Mouse (Mus musculus) lung, embryonic 14.5 days (tissue): ENCODE measurements around the gene Pbx4. TPM values are rescaled to one million over a fixed set of nuclear protein-coding genes. Genes with fewer than 3 reads are reported as not detected.
A peak's percentile ranks its signal among the peaks of the same experiment; 100 is the strongest.

Source experiments
- ATAC-seq: fragments of 200-750 bp; cut with Nextera tagmentation; 2 replicates; pipeline ENCODE4 v1.8.0; 2017; ENCODE audit warnings: mild to moderate bottlenecking, moderate TSS enrichment, moderate library complexity; ENCODE audit not compliant: insufficient read depth
- DNase-seq: peaks from one replicate; pipeline ENCODE4 v3.0.0-alpha.2; 2015
- H3K27ac ChIP-seq: fragments of 300-500 bp; sonication (generic); 2 replicates; pipeline ENCODE4 v1.5.1; 2014; ENCODE audit warnings: low read depth, mild to moderate bottlenecking, moderate library complexity
- H3K27me3 ChIP-seq: fragments of 300-500 bp; sonication (generic); 2 replicates; pipeline ENCODE4 v1.6.1; 2014; ENCODE audit warnings: low read length, control low read depth; ENCODE audit not compliant: insufficient read depth
- H3K36me3 ChIP-seq: fragments of 300-500 bp; sonication (generic); 2 replicates; pipeline ENCODE4 v1.6.1; 2014; ENCODE audit warnings: control low read depth; ENCODE audit not compliant: insufficient read depth
- H3K4me1 ChIP-seq: fragments of 300-500 bp; sonication (generic); 2 replicates; pipeline ENCODE4 v1.6.1; 2014; ENCODE audit warnings: antibody characterized with exemption, control low read depth; ENCODE audit not compliant: insufficient read depth
- H3K4me2 ChIP-seq: fragments of 300-500 bp; sonication (generic); 2 replicates; pipeline ENCODE4 v1.6.1; 2014; ENCODE audit warnings: mild to moderate bottlenecking
- H3K4me3 ChIP-seq: fragments of 300-500 bp; sonication (generic); 2 replicates; pipeline ENCODE4 v1.5.1; 2014; ENCODE audit warnings: low read depth, low read length
- H3K9ac ChIP-seq: fragments of 300-500 bp; sonication (generic); 2 replicates; pipeline ENCODE4 v1.6.1; 2014
- H3K9me3 ChIP-seq: fragments of 300-500 bp; sonication (generic); 2 replicates; pipeline ENCODE4 v1.6.1; 2016; ENCODE audit warnings: low read depth, low read length, control low read depth
- CTCF ChIP-seq: IDR thresholded peaks from 2 replicates; pipeline ENCODE4 v1.5.1; 2016; ENCODE audit warnings: antibody characterized with exemption, low read depth
- WGBS: fragments of 180-500 bp; shearing (Covaris S2); extraction: QIAGEN DNeasy Blood & Tissue Kit; methylation state at CpG from one replicate; pipeline ENCODE4 v1.1.7; 2014; 5-methylcytosine and 5-hydroxymethylcytosine counted together
- polyA plus RNA-seq: library from polyadenylated mRNA; unstranded; fragments of >200 nt; fragmentation: Nextera tagmentation; extraction: Ambion mirVana; gene quantifications from 2 replicates; pipeline ENCODE4 v1.2.1, GENCODE M21; 2014

Gene Pbx4
- polyA plus RNA-seq, 1 experiment from 2014 or later = 7.1 TPM

GRCm38 (mm10) chr8:69860807-69861206, 28.5 kb downstream of the Pbx4 start:
- H3K4me3 ChIP-seq = no peak overlapping the region
- DNase-seq (no peak), ATAC-seq (no peak)
- WGBS = 49% methylated on average over 4 of the region's 4 CpGs
- no peaks in the 10 kb centered on the region for H3K36me3 ChIP-seq
- H3K9me3 ChIP-seq = no peaks in the 10 kb centered on the region
- H3K27ac ChIP-seq = no peak overlapping the region
- TF ChIP-seq CTCF = peak; percentile 43
- no peak overlapping the region for H3K4me2 ChIP-seq
- H3K4me1 ChIP-seq = no peaks in the 10 kb centered on the region
- H3K27me3 ChIP-seq = no peaks in the 10 kb centered on the region
- no peak overlapping the region for H3K9ac ChIP-seq

- Histone ChIP-seq H3K9ac (no peak overlapping the region), H3K9me3 (no peaks in the 10 kb centered on the region), H3K4me1 (no peaks in the 10 kb centered on the region), H3K27ac (no peak overlapping the region), H3K36me3 (no peaks in the 10 kb centered on the region), H3K27me3 (no peaks in the 10 kb centered on the region), H3K4me2 (no peak overlapping the region), H3K4me3 (no peak overlapping the region)
- TF ChIP-seq CTCF = no peak
- DNase-seq (no peak), ATAC-seq (no peak)
- WGBS = 67% methylated on average over 2 of the region's 2 CpGs
Observed at GRCm38 (mm10) chr8:69861251-69861650, 29.0 kb downstream of the Pbx4 start.

DNA sequence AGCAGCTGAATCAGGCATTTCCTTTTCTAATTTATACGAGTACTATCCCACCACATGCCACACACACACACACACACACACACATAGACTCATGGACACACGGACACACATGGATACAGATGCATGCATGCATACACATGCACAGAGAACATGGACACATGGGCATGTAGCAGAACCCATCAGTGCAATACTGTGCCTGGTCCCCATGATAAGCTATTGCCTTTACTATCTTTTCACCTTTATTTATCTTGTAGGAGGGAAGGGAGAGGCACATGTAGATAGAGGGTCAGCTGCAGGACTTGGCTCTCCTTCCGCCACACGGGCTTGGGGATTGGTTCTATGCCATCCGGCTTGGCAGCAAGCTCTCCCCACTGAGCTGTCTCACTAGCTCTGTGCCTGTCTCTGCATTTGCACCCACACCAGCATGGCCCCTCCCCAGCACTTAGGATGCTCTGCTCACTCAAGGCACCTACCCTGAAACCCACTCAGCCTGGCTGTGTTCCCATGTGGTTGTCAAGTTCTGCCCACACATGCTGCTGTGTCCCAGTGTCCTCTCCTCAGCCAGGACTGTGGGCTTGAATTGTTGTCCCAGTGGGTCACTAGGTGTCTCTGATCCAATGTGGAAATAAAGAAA, 31.2 kb downstream of the Pbx4 start:
- H3K9ac ChIP-seq = no peak overlapping the region
- 78% methylated on average over 5 of the region's 5 CpGs for WGBS
- H3K4me3 ChIP-seq = no peak overlapping the region
- H3K27ac ChIP-seq = no peak overlapping the region
- H3K4me1 ChIP-seq = no peaks in the 10 kb centered on the region
- no peaks in the 10 kb centered on the region for H3K27me3 ChIP-seq
- no peak for TF ChIP-seq CTCF
- H3K9me3 ChIP-seq = no peaks in the 10 kb centered on the region
- no peak for DNase-seq
- no peak overlapping the region for H3K4me2 ChIP-seq
- ATAC-seq = no peak
- no peaks in the 10 kb centered on the region for H3K36me3 ChIP-seq

- H3K4me3 ChIP-seq = no peak overlapping the region
- no peak for TF ChIP-seq CTCF
- H3K27ac ChIP-seq = no peak overlapping the region
- H3K4me1 ChIP-seq = no peaks in the 10 kb centered on the region
- H3K36me3 ChIP-seq = no peaks in the 10 kb centered on the region
- no peak overlapping the region for H3K4me2 ChIP-seq
- 68% methylated on average over 5 of the region's 5 CpGs for WGBS
- DNase-seq = no peak
- no peaks in the 10 kb centered on the region for H3K27me3 ChIP-seq
- no peaks in the 10 kb centered on the region for H3K9me3 ChIP-seq
- ATAC-seq = no peak
- no peak overlapping the region for H3K9ac ChIP-seq
Observed at GRCm38 (mm10) chr8:69864180-69864579, 31.9 kb downstream of the Pbx4 start.

GRCm38 (mm10) chr8:69867696-69868326, 35.5 kb downstream of the Pbx4 start:
- DNase-seq (no peak), ATAC-seq (no peak)
- H3K27me3 ChIP-seq = no peaks in the 10 kb centered on the region
- H3K4me3 ChIP-seq = no peak overlapping the region
- no peaks in the 10 kb centered on the region for H3K36me3 ChIP-seq
- H3K4me2 ChIP-seq = no peak overlapping the region
- H3K4me1 ChIP-seq = no peaks in the 10 kb centered on the region
- WGBS = 64% methylated on average over 5 of the region's 5 CpGs
- H3K27ac ChIP-seq = no peak overlapping the region
- no peak for TF ChIP-seq CTCF
- no peaks in the 10 kb centered on the region for H3K9me3 ChIP-seq
- no peak overlapping the region for H3K9ac ChIP-seq

- TF ChIP-seq CTCF = no peak
- Histone ChIP-seq H3K4me2 (no peak overlapping the region), H3K9me3 (no peaks in the 10 kb centered on the region), H3K36me3 (no peaks in the 10 kb centered on the region), H3K27me3 (no peaks in the 10 kb centered on the region), H3K9ac (no peak overlapping the region), H3K4me1 (no peaks in the 10 kb centered on the region), H3K4me3 (no peak overlapping the region), H3K27ac (no peak overlapping the region)
- WGBS = 73% methylated on average over 11 of the region's 11 CpGs
- no peak for ATAC-seq
- DNase-seq = no peak
Observed at GRCm38 (mm10) chr8:69870003-69870765, 37.9 kb downstream of the Pbx4 start.

DNA sequence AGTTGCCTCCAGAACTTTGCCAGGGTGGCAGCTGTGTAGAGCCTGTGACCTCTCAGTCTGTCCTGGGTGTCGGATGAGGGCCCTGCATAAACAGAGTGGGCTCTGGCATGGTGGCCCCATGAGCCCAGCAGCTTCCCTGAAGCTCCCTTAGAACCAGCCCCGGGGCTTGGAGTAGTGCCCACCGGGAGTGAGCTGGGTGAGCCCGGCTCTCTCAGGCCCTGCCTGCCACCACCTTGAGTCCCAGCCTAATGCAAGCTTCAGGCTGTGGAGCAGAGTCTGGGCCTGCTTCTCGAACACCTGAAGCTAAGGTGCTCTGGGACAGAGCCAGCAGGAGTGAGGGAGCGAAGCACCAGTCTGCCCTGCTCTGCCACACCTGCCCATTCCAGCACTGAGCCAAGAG, 38.6 kb downstream of the Pbx4 start:
- Histone ChIP-seq H3K36me3 (no peaks in the 10 kb centered on the region), H3K4me2 (no peak overlapping the region), H3K4me1 (no peaks in the 10 kb centered on the region), H3K9me3 (no peaks in the 10 kb centered on the region), H3K4me3 (no peak overlapping the region), H3K27ac (no peak overlapping the region), H3K27me3 (no peaks in the 10 kb centered on the region), H3K9ac (no peak overlapping the region)
- WGBS = 81% methylated on average over 6 of the region's 6 CpGs
- TF ChIP-seq CTCF = no peak
- ATAC-seq (no peak), DNase-seq (no peak)
